Mouse (Mus musculus) cerebellum, adult 9-10 months (tissue): ENCODE data around the gene Tec.

Experiments used
- DNase-seq: peaks from one replicate; pipeline ENCODE4 v3.0.0; 2022

The Tec gene

DNA sequence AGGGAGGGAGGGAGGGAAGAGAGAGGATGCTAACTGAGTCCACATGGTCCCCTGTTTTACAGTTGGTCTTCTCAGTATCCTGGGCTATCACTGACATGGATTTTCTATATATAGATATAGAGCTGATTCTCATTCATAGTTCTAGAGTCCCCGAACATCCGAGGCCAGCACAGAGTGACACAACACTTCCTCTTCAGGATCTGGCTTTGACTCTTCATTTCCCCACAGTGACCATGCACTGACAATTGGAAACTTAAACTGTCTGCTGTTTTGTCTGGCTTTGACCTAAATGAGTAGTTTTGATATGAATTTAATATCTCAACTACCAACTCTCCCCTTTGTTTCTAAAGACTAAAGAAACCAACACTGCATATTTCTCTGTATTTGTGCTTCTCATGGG, 144.9 kb downstream of the Tec start:
- DNase-seq: no peak

DNA sequence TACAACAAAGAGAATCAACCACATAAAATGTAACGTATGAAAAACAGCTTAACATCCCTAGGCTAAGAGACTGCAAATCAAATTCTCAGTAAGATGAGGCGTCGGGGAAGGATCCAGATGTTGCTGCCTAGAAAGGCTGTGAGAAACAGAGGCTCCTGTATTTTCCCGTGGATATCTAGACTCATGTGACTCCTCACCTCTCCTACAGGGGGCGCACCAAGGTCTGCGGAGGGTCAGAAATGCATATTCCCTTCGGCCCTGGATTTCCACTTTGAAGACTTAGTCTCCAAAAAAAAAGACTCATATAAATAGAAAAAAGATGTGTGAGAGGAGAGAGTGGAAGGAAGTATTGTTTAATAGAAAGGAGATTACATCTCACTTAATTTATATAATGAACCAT, 147.7 kb downstream of the Tec start:
- DNase-seq: no peak

DNA sequence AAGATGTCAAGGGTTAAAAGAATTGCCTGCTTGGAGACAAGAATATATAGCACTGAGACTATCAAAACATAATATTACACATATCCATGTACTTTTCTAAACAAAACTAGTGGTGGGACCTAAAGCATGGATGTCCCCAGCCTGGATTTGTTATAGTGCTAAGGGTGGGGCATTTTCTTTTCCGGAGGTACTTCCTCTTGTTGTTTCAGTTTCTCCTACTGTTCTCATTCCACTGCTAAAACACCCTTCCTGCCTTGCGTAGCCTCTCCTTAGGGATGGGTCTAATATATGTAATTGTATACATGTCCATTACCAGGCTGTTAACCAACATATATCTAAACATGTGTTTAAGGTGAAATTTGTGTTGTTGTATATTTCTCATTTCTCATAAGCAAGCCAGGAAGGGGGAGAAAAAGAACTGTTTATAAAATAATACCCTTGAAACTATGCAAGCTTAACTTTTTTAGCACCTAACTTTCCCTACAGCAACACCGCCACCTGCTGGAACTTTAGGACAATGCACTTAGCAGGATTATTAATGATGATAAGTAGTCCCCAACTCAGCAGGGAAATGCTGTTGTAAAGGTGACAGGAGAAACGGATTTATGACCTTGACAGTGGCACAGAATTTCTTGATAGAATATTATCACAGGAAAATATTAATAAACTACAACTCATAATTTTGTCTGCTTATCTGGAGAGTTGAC, 157.6 kb downstream of the Tec start:
- peak; percentile 41 for DNase-seq

DNA sequence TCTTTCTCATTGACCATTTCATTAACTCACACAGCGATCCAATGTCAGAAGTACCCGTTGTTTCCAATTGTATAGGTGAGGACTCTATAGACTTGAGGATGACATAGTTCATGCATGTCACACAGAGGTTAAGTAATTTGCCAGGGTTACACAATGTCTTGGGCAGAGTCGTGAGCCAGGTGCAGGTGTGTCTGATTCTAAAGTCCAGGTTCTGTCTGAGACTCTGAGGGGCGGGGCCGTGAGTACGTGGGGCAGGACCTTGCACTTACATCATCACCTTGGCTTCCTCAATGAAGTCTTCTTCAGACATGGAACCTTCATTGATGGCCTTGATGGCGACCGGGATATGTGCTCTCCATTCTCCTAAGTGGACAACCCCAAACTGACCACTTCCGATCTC, 158.3 kb downstream of the Tec start:
- no peak for DNase-seq

DNA sequence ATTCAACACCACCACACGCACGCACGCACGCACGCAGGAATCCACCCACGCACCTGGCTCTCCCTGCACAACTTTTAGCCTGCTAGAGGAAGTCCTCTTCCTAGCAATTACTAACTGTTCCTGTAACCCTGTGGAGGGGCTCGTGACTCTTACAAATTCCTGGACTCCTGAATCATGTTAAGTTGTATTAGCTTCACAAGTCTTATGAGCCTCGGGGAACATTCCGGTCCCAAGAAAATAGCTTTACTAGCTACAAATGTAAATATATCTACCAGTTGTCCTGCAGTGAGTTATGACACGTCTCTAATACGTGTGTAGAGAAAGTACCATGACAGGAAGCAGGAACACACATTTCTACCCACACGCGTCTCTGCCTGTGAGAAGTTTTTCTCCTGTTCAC, 158.8 kb downstream of the Tec start:
- no peak for DNase-seq

DNA sequence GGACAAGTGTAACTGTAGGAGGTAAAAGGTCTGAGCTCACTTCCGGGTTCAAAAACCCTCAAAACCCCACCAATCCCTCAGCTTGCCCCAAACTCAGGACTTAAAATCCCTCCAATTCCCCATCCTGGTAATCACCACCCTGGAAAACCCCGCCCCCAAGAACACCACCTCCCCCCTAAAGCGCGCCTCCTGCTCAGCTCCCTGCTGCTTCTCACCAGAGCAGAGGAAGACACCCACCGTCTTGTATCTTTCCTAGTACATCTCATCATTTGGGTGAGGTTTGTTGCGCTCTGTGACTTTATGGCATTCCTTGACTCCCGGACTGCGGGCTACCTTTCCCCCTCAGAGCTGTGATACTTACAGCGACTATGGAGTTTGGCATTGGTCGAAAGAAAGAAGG, 161.6 kb downstream of the Tec start:
- DNase-seq: no peak

DNA sequence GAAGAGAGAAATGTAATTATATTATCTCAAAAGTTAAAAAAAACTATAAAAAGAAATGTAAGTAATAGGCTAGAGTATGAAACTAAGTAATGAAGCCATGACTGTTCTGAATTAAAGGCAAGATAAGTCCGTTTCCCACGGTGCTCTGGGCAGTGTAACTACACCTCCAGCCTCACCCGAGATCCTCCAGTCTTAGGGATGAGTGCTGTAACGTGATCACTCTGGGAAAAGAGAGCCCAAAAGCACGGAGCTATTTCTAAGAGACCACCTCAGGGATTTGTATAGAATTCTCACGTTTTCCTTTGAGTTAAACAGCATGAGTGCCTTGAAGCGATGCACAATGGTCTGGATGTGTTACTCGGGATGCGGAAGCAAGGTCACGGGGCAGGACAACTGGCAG, 162.2 kb downstream of the Tec start:
- no peak for DNase-seq
